Mouse (Mus musculus) C2C12 (cell line): ENCODE data around the gene Barhl1. TPM values are rescaled to one million over a fixed set of nuclear protein-coding genes. Genes with fewer than 3 reads are reported as not detected.

Experiments
- H3K27me3 ChIP-seq: one replicate; pipeline ENCODE4 v1.6.1; 2011; ENCODE audit not compliant: control insufficient read depth, insufficient read depth, insufficient read length
- H3K36me3 ChIP-seq: one replicate; pipeline ENCODE4 v1.6.1; 2011; ENCODE audit not compliant: control insufficient read depth, insufficient read depth
- H3K4me3 ChIP-seq: one replicate; pipeline ENCODE4 v1.5.1; 2011; ENCODE audit warnings: mild to moderate bottlenecking, control low read depth; ENCODE audit not compliant: poor library complexity, insufficient read depth, severe bottlenecking
- H3K79me2 ChIP-seq: one replicate; pipeline ENCODE4 v1.6.1; 2011; ENCODE audit not compliant: control insufficient read depth, insufficient read depth
- H3K79me3 ChIP-seq: one replicate; pipeline ENCODE4 v1.6.1; 2011; ENCODE audit warnings: low read depth, control low read depth
- H3ac ChIP-seq: one replicate; pipeline ENCODE3; 2011; ENCODE audit warnings: low read depth; ENCODE audit not compliant: control insufficient read depth, insufficient read length
- CEBPB ChIP-seq: IDR thresholded peaks from one replicate; pipeline ENCODE4 v1.6.1; 2011; ENCODE audit warnings: low read depth, mild to moderate bottlenecking, control low read depth, moderate library complexity
- CTCF ChIP-seq: IDR thresholded peaks from one replicate; pipeline ENCODE4 v1.5.1; 2011; ENCODE audit not compliant: control insufficient read depth, insufficient read depth, insufficient read length
- FOSL1 ChIP-seq: IDR thresholded peaks from one replicate; pipeline ENCODE4 v1.8.0; 2011; ENCODE audit warnings: mild to moderate bottlenecking, low read length; ENCODE audit not compliant: poor library complexity, insufficient read depth, severe bottlenecking
- MAX ChIP-seq: IDR thresholded peaks from one replicate; pipeline ENCODE4 v1.6.1; 2011; ENCODE audit warnings: mild to moderate bottlenecking, control low read depth
- MYOD1 ChIP-seq: IDR thresholded peaks from one replicate; pipeline ENCODE4 v1.6.1; 2011; ENCODE audit warnings: low read depth; ENCODE audit not compliant: control insufficient read depth, insufficient read length
- MYOG ChIP-seq: IDR thresholded peaks from one replicate; pipeline ENCODE4 v1.6.1; 2011; ENCODE audit not compliant: control insufficient read depth, insufficient read length; ENCODE audit errors: extremely low read depth
- USF1 ChIP-seq: IDR thresholded peaks from one replicate; pipeline ENCODE4 v1.6.1; 2011; ENCODE audit warnings: low read depth, mild to moderate bottlenecking, control low read depth, moderate library complexity
- polyA plus RNA-seq: library from polyadenylated mRNA; unstranded; fragments of >200 nt; fragmentation: generic; extraction: Trizol; gene quantifications from one replicate; pipeline ENCODE4 v1.2.1, GENCODE M21; 2012; ENCODE audit warnings: missing spikeins

Barhl1 gene
- polyA plus RNA-seq, 1 experiment = 0.01 TPM

GRCm38 (mm10) chr2:28905561-28905960 is 10.9 kb downstream of the Barhl1 start:
- TF ChIP-seq USF1 (no peak), MYOD1 (peak; percentile 12)
- Histone ChIP-seq H3ac (no peak overlapping the region), H3K79me2 (no peaks in the 10 kb centered on the region), H3K4me3 (no peak overlapping the region), H3K36me3 (peaks cover 55% of the 10 kb centered on the region), H3K27me3 (no peaks in the 10 kb centered on the region), H3K79me3 (no peaks in the 10 kb centered on the region)

GRCm38 (mm10) chr2:28904786-28905185 is 11.7 kb downstream of the Barhl1 start:
- H3K4me3 ChIP-seq = no peak overlapping the region
- H3ac ChIP-seq = no peak overlapping the region
- no peaks in the 10 kb centered on the region for H3K79me2 ChIP-seq
- H3K79me3 ChIP-seq = no peaks in the 10 kb centered on the region
- no peaks in the 10 kb centered on the region for H3K27me3 ChIP-seq
- TF ChIP-seq MYOD1 = no peak
- no peak for TF ChIP-seq MAX
- peaks cover 62% of the 10 kb centered on the region for H3K36me3 ChIP-seq

GRCm38 (mm10) chr2:28903871-28904270 is 12.6 kb downstream of the Barhl1 start:
- peaks cover 70% of the 10 kb centered on the region for H3K36me3 ChIP-seq
- no peaks in the 10 kb centered on the region for H3K27me3 ChIP-seq
- H3K79me2 ChIP-seq = no peaks in the 10 kb centered on the region

GRCm38 (mm10) chr2:28902291-28902690 is 14.2 kb downstream of the Barhl1 start:
- TF ChIP-seq MAX (no peak), MYOD1 (no peak), CTCF (no peak), FOSL1 (no peak), USF1 (no peak), CEBPB (no peak), MYOG (no peak)
- peaks cover 81% of the 10 kb centered on the region for H3K36me3 ChIP-seq
- H3K79me2 ChIP-seq = no peaks in the 10 kb centered on the region
- H3ac ChIP-seq = no peak overlapping the region
- no peak overlapping the region for H3K4me3 ChIP-seq
- no peaks in the 10 kb centered on the region for H3K27me3 ChIP-seq
- H3K79me3 ChIP-seq = no peaks in the 10 kb centered on the region

More at GRCm38 (mm10) chr2:28903871-28904270, 12.6 kb downstream of the Barhl1 start:
- no peak overlapping the region for H3ac ChIP-seq
- no peak overlapping the region for H3K4me3 ChIP-seq
- H3K79me3 ChIP-seq = no peaks in the 10 kb centered on the region
- TF ChIP-seq CTCF = no peak
- TF ChIP-seq USF1 = no peak
- no peak for TF ChIP-seq MAX
- no peak for TF ChIP-seq MYOG

- no peaks in the 10 kb centered on the region for H3K27me3 ChIP-seq
- peaks cover 90% of the 10 kb centered on the region for H3K36me3 ChIP-seq
- no peak for TF ChIP-seq CTCF
- TF ChIP-seq FOSL1 = no peak
- TF ChIP-seq USF1 = no peak
- no peak for TF ChIP-seq MYOG
Observed at GRCm38 (mm10) chr2:28897340-28897899, 19.0 kb downstream of the Barhl1 start.

GRCm38 (mm10) chr2:28895876-28896275 is 20.6 kb downstream of the Barhl1 start:
- Histone ChIP-seq H3K79me2 (no peaks in the 10 kb centered on the region), H3K27me3 (no peaks in the 10 kb centered on the region), H3ac (no peak overlapping the region), H3K79me3 (no peaks in the 10 kb centered on the region), H3K36me3 (peaks cover 88% of the 10 kb centered on the region), H3K4me3 (no peak overlapping the region)
- no peak for TF ChIP-seq MYOG
- no peak for TF ChIP-seq USF1
- TF ChIP-seq CEBPB = no peak
- no peak for TF ChIP-seq CTCF
- TF ChIP-seq MAX = no peak
- TF ChIP-seq FOSL1 = no peak
- TF ChIP-seq MYOD1 = no peak

More at GRCm38 (mm10) chr2:28897340-28897899, 19.0 kb downstream of the Barhl1 start:
- H3K79me3 ChIP-seq = no peaks in the 10 kb centered on the region
- H3K79me2 ChIP-seq = no peaks in the 10 kb centered on the region
- no peak overlapping the region for H3K4me3 ChIP-seq
- H3ac ChIP-seq = no peak overlapping the region
